Mouse (Mus musculus): ENCODE data around the gene Hoxd9.

GRCm38 (mm10) chr2:74711721-74712621 lies 14.4 kb downstream of the Hoxd9 start, which contains the start of the genes Hoxd3 and Hoxd4:
- TF ChIP-seq CTCF (IDR thresholded peaks at IDR 0.05; ENCODE audit: borderline replicate concordance, insufficient read depth, low read length) (no peak), POLR2A (IDR thresholded peaks at IDR 0.05; ENCODE audit: low read depth, low read length) (no peak)

Measured in embryonic fibroblast, embryonic 13.5 days (primary cell).